Mouse (Mus musculus) adrenal gland, adult 2 months (tissue): ENCODE measurements at regions not wholly inside any gene's neighbourhood (a gene's known extent, or its start where the extent isn't known, plus 50 kb on each side); places are given as distances from the start of the nearest gene placed in this dataset.
A peak's percentile ranks its signal among the peaks of the same experiment; 100 is the strongest.

Experiments used
- DNase-seq: peaks from one replicate; pipeline ENCODE4 v3.0.0; 2021

- no peak for DNase-seq
These were observed 103.2 kb downstream of the Fam168b start for GRCm38 (mm10) chr1:34739621-34740020.

GRCm38 (mm10) chr1:34740891-34741290, 102.0 kb downstream of the Fam168b start:
- no peak for DNase-seq

- DNase-seq, result no peak
These were observed 100.6 kb downstream of the Fam168b start for GRCm38 (mm10) chr1:34742234-34742633.

- DNase-seq, result no peak
These were observed 97.0 kb downstream of the Fam168b start for GRCm38 (mm10) chr1:34745881-34746280.

- DNase-seq, result no peak
These were observed 93.5 kb downstream of the Fam168b start for GRCm38 (mm10) chr1:34749161-34750040.

GRCm38 (mm10) chr1:34750061-34751054, 92.5 kb downstream of the Fam168b start:
- DNase-seq, result peak; percentile 51

GRCm38 (mm10) chr1:34751128-34751527, 91.7 kb downstream of the Fam168b start:
- no peak for DNase-seq

GRCm38 (mm10) chr1:34753581-34753980, 89.3 kb downstream of the Fam168b start:
- no peak for DNase-seq

- no peak for DNase-seq
These were observed 82.3 kb downstream of the Fam168b start for GRCm38 (mm10) chr1:34760547-34760946.

- DNase-seq, result no peak
These were observed 81.4 kb downstream of the Fam168b start for GRCm38 (mm10) chr1:34761436-34761835.

GRCm38 (mm10) chr1:34761870-34762269, 81.0 kb downstream of the Fam168b start:
- DNase-seq, result no peak
